Mouse (Mus musculus) embryonic facial prominence, embryonic 11.5 days (tissue): ENCODE data around the gene G2e3. TPM values are rescaled to one million over a fixed set of nuclear protein-coding genes. Genes with fewer than 3 reads are reported as not detected.

Experiments used
- ATAC-seq: fragments of 200-750 bp; cut with Nextera tagmentation; replicated peaks from 2 replicates; pipeline ENCODE4 v1.8.0; 2017; ENCODE audit warnings: low read depth; ENCODE audit not compliant: insufficient number of reproducible peaks, low FRiP score, low TSS enrichment
- DNase-seq: peaks from one replicate; pipeline ENCODE4 v3.0.0-alpha.2; 2015; ENCODE audit warnings: low spot score
- H3K27ac ChIP-seq: fragments of 300-500 bp; sonication (generic); replicated peaks from 2 replicates; pipeline ENCODE4 v1.5.1; 2014; ENCODE audit warnings: mild to moderate bottlenecking, low read depth, low read length, control low read depth
- H3K27me3 ChIP-seq: fragments of 300-500 bp; sonication (generic); 2 replicates; pipeline ENCODE4 v1.6.1; 2014; ENCODE audit warnings: mild to moderate bottlenecking, low read length, moderate library complexity, mixed read lengths; ENCODE audit not compliant: control insufficient read depth, insufficient read depth
- H3K36me3 ChIP-seq: fragments of 300-500 bp; sonication (generic); replicated peaks from 2 replicates; pipeline ENCODE4 v1.6.1; 2014; ENCODE audit warnings: low read depth, mild to moderate bottlenecking, low read length, moderate library complexity, mixed read lengths; ENCODE audit not compliant: control insufficient read depth, insufficient read depth
- H3K4me1 ChIP-seq: fragments of 300-500 bp; sonication (generic); 2 replicates; pipeline ENCODE4 v1.6.1; 2014; ENCODE audit warnings: low read length, mixed read lengths; ENCODE audit not compliant: control insufficient read depth, insufficient read depth
- H3K4me2 ChIP-seq: fragments of 300-500 bp; sonication (generic); 2 replicates; pipeline ENCODE4 v1.6.1; 2014; ENCODE audit warnings: low read depth, mild to moderate bottlenecking, control low read depth, low read length, moderate library complexity
- H3K4me3 ChIP-seq: fragments of 300-500 bp; sonication (generic); 2 replicates; pipeline ENCODE4 v1.5.1; 2014; ENCODE audit warnings: low read depth, low read length, control low read depth
- H3K9ac ChIP-seq: fragments of 300-500 bp; sonication (generic); replicated peaks from 2 replicates; pipeline ENCODE4 v1.6.1; 2014; ENCODE audit warnings: mild to moderate bottlenecking, control low read depth, low read length
- H3K9me3 ChIP-seq: fragments of 300-500 bp; sonication (generic); replicated peaks from 2 replicates; pipeline ENCODE4 v1.6.1; 2016; ENCODE audit warnings: mild to moderate bottlenecking, low read length, inconsistent platforms, mixed read lengths; ENCODE audit not compliant: control insufficient read depth
- WGBS: fragments of 180-500 bp; shearing (Covaris S2); extraction: QIAGEN DNeasy Blood & Tissue Kit; methylation state at CpG from one replicate; pipeline ENCODE4 v1.1.7; 2014; 5-methylcytosine and 5-hydroxymethylcytosine counted together
- polyA plus RNA-seq: library from polyadenylated mRNA; unstranded; fragments of >200 nt; fragmentation: Nextera tagmentation; extraction: Ambion mirVana; gene quantifications from 2 replicates; pipeline ENCODE4 v1.2.1, GENCODE M21; 2014

G2e3 gene
- polyA plus RNA-seq, 1 experiment from 2014 or later: 48.6 TPM

DNA sequence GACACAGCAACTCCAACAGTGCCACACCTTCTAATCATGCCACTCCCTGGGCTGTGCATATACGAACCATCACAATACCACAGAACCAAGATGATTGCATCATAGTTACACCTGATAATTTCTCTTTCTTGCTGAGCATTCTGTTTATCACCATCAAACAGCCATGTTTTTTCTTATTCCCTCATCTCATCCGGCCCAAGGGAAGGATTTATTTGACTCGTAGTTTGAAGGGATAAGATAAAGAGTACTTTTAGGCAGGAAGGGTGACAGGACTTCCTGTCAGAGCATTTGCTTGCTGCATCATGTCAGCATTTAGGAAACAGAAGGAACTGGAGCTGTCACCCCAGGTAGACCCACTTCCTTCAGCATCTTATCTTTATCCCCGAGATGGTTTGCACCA is 63.5 kb downstream of the G2e3 start:
- ATAC-seq (no peak), DNase-seq (no peak)
- H3K36me3 ChIP-seq: no peaks in the 10 kb centered on the region
- H3K4me2 ChIP-seq: no peak overlapping the region
- no peaks in the 10 kb centered on the region for H3K4me1 ChIP-seq
- no peaks in the 10 kb centered on the region for H3K9me3 ChIP-seq
- no peak overlapping the region for H3K9ac ChIP-seq
- WGBS: 92% methylated on average over 4 of the region's 4 CpGs
- H3K27ac ChIP-seq: no peak overlapping the region
- no peaks in the 10 kb centered on the region for H3K27me3 ChIP-seq
- H3K4me3 ChIP-seq: no peak overlapping the region

Other genes with a start within 250 kb of the G2e3 start
- gene Scfd1, start 29.4 kb downstream of the G2e3 start, polyA plus RNA-seq: 86.9 and 87.1 TPM in 2 replicates
- 2.5 and 2.6 TPM in 2 replicates for gene Coch, start 245.3 kb downstream of the G2e3 start, polyA plus RNA-seq